8 mouse cellular contexts compared by ENCODE assay signal in genomic region chr8:111743792-111744696, GRCm38 (mm10). TPM values are rescaled to one million over a fixed set of nuclear protein-coding genes. Genes with fewer than 3 reads are reported as not detected.
A peak's percentile ranks its signal among the peaks of the same experiment; 100 is the strongest.
DNase-seq lines count a peak whose midpoint lies in the region; ATAC-seq and TF ChIP-seq lines count a peak whose summit lies in the region.

TSS of gene Bcar1 (minus strand) at chr8:111743809.

- peaks cover 66% of the 10 kb centered on the region for H3K4me1 ChIP-seq in intestine, embryonic 14.5 days (replicated peaks; ENCODE audit: control insufficient read depth, insufficient read depth, low read length)
- H3K4me1 ChIP-seq in midbrain, embryonic 13.5 days (replicated peaks) = peaks cover 64% of the 10 kb centered on the region
- peaks cover 20% of the 10 kb centered on the region for H3K4me1 ChIP-seq in stomach, postnatal 0 days (replicated peaks; ENCODE audit: control insufficient read depth, insufficient read depth)

- no peak for TF ChIP-seq EP300 in stomach, postnatal 0 days (optimal IDR thresholded peaks at IDR 0.05)

- peak within 1 kb of the TSS; percentile 78 for H3K27ac ChIP-seq in intestine, embryonic 14.5 days (ENCODE audit: low read depth)
- H3K27ac ChIP-seq in midbrain, embryonic 13.5 days = peak within 1 kb of the TSS; percentile 83
- H3K27ac ChIP-seq in stomach, postnatal 0 days (replicated peaks) = peak within 1 kb of the TSS; percentile 84

- DNase-seq in adrenal gland, adult 18-20 months (ENCODE audit: low spot score in 2 of 2) = peak; percentile 86
- DNase-seq in cerebellum, postnatal 36 days = peak; percentile 84 to 90
- DNase-seq in gastrocnemius, postnatal 14 days = peak; percentile 81
- peak; percentile 93 for DNase-seq in intestine, embryonic 14.5 days (ENCODE audit: low spot score)
- peak; percentile 90 for DNase-seq in left cerebral cortex, postnatal 4 days
- peak; percentile 87 for DNase-seq in stomach, postnatal 0 days (ENCODE audit: low spot score)
- no peak for DNase-seq in thymus, postnatal 4 days

- peak within 1 kb of the TSS; percentile 86 for H3K4me3 ChIP-seq in intestine, embryonic 14.5 days (ENCODE audit: low read depth, low read length)
- peak within 1 kb of the TSS; percentile 97 for H3K4me3 ChIP-seq in midbrain, embryonic 13.5 days (replicated peaks)
- peak within 1 kb of the TSS; percentile 78 for H3K4me3 ChIP-seq in stomach, postnatal 0 days (ENCODE audit: low read depth, low read length)

- no peaks in the 10 kb centered on the region for H3K36me3 ChIP-seq in intestine, embryonic 14.5 days (ENCODE audit: control insufficient read depth, insufficient read depth, low read length)
- H3K36me3 ChIP-seq in midbrain, embryonic 13.5 days = no peaks in the 10 kb centered on the region
- H3K36me3 ChIP-seq in stomach, postnatal 0 days (ENCODE audit: control insufficient read depth, insufficient read depth, low read length) = no peaks in the 10 kb centered on the region

- peak within 1 kb of the TSS; percentile 91 for H3K9ac ChIP-seq in intestine, embryonic 14.5 days (ENCODE audit: low read length)
- peak within 1 kb of the TSS; percentile 99 for H3K9ac ChIP-seq in midbrain, embryonic 13.5 days (replicated peaks)
- peak within 1 kb of the TSS; percentile 91 for H3K9ac ChIP-seq in stomach, postnatal 0 days (ENCODE audit: low read length)

- intact Hi-C loops in gastrocnemius, postnatal 14 days (cut with DNase I; ENCODE audit: low total_unique reads) = no loop called here
- intact Hi-C loops in left cerebral cortex, postnatal 4 days (cut with DNase I) = no loop called here

- peak within 1 kb of the TSS; percentile 81 for H3K4me2 ChIP-seq in intestine, embryonic 14.5 days (ENCODE audit: low read length)
- peak within 1 kb of the TSS; percentile 69 for H3K4me2 ChIP-seq in midbrain, embryonic 13.5 days (replicated peaks)
- peak within 1 kb of the TSS; percentile 88 for H3K4me2 ChIP-seq in stomach, postnatal 0 days (replicated peaks; ENCODE audit: low read depth)

- peak; percentile 53 for ATAC-seq in intestine, embryonic 14.5 days (replicated peaks; ENCODE audit: low FRiP score, low TSS enrichment, low read depth)
- ATAC-seq in midbrain, embryonic 13.5 days = peak; percentile 57
- ATAC-seq in stomach, postnatal 0 days (ENCODE audit: low FRiP score, low TSS enrichment) = peak; percentile 16; the same call in 1 of the 2 replicates

- no peak for TF ChIP-seq CTCF in stomach, postnatal 0 days (IDR thresholded peaks at IDR 0.05; ENCODE audit: low read depth)

- H3K27me3 ChIP-seq in intestine, embryonic 14.5 days (replicated peaks; ENCODE audit: control insufficient read depth, insufficient read depth, low read length) = no peaks in the 10 kb centered on the region
- no peaks in the 10 kb centered on the region for H3K27me3 ChIP-seq in midbrain, embryonic 13.5 days
- H3K27me3 ChIP-seq in stomach, postnatal 0 days (ENCODE audit: control insufficient read depth, insufficient read depth, low read length) = no peaks in the 10 kb centered on the region

- H3K9me3 ChIP-seq in intestine, embryonic 14.5 days (ENCODE audit: control insufficient read depth, low read length) = no peaks in the 10 kb centered on the region
- H3K9me3 ChIP-seq in midbrain, embryonic 13.5 days = no peaks in the 10 kb centered on the region
- H3K9me3 ChIP-seq in stomach, postnatal 0 days (ENCODE audit: control insufficient read depth, low read length) = no peaks in the 10 kb centered on the region

- WGBS in intestine, embryonic 14.5 days = 10% methylated on average over 35 of the region's 40 CpGs
- 16% methylated on average over 25 of the region's 40 CpGs for WGBS in midbrain, embryonic 13.5 days
- 11% methylated on average over 33 of the region's 40 CpGs for WGBS in stomach, postnatal 0 days

RNA-seq across cellular contexts. Expression of gene Bcar1, which starts in this region (rescaled TPM):
- total RNA-seq in adrenal gland, adult 18-20 months (2021) = 100 to 1,000 TPM in 1 of 2 experiments, 10 to 100 TPM in 1; 83.9 to 120 TPM
- total RNA-seq in gastrocnemius, postnatal 14 days (2021) = 10 to 100 TPM; 15.5 to 17.4 TPM
- 50.2 and 54.2 TPM in 2 replicates for polyA plus RNA-seq in intestine, embryonic 14.5 days (2014; fragmentation: Nextera tagmentation; extraction: Ambion mirVana)
- 10 to 100 TPM; 58.2 to 59.7 TPM for total RNA-seq in left cerebral cortex, postnatal 4 days (2021)
- 48.7 and 55.0 TPM in 2 replicates for polyA plus RNA-seq in midbrain, embryonic 13.5 days (2015; fragmentation: Nextera tagmentation; extraction: Ambion mirVana)
- 22.6 and 27.4 TPM in 2 replicates for polyA plus RNA-seq in stomach, postnatal 0 days (2015; fragmentation: Nextera tagmentation; extraction: Ambion mirVana)
